Mouse (Mus musculus) stomach, postnatal 0 days (tissue): ENCODE measurements around the gene Efcab6.

ENCODE experiments used
- CTCF ChIP-seq: IDR thresholded peaks from 2 replicates; pipeline ENCODE4 v1.5.1; 2016; ENCODE audit warnings: antibody characterized with exemption, low read depth, mild to moderate bottlenecking, moderate library complexity
- EP300 ChIP-seq: optimal IDR thresholded peaks from 2 replicates; pipeline ENCODE3; 2016; ENCODE audit warnings: antibody characterized with exemption

- TF ChIP-seq CTCF: no peak
- no peak for TF ChIP-seq EP300
Observed at GRCm38 (mm10) chr15:84096051-84096450, 30.9 kb upstream of the Efcab6 start.
